Mouse (Mus musculus) ovary, postnatal 10 days (tissue): ENCODE measurements around the gene 4930562C15Rik.

ENCODE experiments used
- DNase-seq: peaks from one replicate; pipeline ENCODE4 v3.0.0; 2022; ENCODE audit warnings: low spot score

The 4930562C15Rik gene

GRCm38 (mm10) chr16:4916608-4917007, 81.4 kb downstream of the 4930562C15Rik start:
- no peak for DNase-seq
